Comparison of ENCODE assay signal across 8 mouse cellular contexts in the genomic region with DNA sequence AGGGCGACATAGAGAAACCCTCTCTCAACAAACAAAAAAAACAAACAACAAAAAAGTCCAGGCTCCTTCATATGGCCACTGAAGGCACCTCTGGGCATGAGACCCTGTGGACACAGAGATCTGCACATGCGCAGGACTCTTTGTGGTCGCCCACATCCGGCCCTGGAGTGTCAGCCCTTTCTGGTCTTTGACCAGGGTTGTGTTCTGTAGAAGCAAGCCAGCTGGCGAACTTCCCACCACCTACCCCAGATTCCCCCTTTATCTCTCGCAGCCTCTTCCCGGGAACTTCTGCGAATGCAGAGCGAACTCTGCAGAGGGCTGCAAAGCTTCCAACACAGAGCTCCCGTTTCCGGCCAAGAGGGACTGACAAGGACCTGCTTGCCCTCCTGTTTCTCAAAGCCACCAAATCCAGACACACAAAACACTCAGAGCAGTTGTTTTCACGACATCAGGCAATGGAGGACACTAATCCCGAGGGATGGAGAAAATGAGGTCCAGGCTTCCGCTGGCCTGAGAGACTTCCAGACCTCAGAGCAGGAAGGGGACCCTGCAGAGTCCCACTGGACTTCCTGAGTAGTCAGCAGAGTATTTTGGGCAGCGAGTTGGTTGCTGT. TPM values are rescaled to one million over a fixed set of nuclear protein-coding genes. Genes with fewer than 3 reads are reported as not detected.
DNase-seq lines count a peak whose midpoint lies in the region; ATAC-seq and TF ChIP-seq lines count a peak whose summit lies in the region.

No protein-coding gene starts in this region.

- no peaks in the 10 kb centered on the region for H3K36me3 ChIP-seq in heart, embryonic 13.5 days
- no peaks in the 10 kb centered on the region for H3K36me3 ChIP-seq in lung, embryonic 15.5 days
- H3K36me3 ChIP-seq in spleen, adult 2 months (ENCODE audit: control insufficient read depth, insufficient read depth, low read length) = no peaks in the 10 kb centered on the region

- ATAC-seq in frontal cortex, adult (ENCODE audit: low TSS enrichment) = no peak
- ATAC-seq in heart, embryonic 13.5 days (ENCODE audit: extremely low read depth, insufficient number of reproducible peaks, low FRiP score, low TSS enrichment) = peak; percentile 51; the same call in 1 of the 2 replicates
- ATAC-seq in lung, embryonic 15.5 days (ENCODE audit: borderline replicate concordance, extremely low read depth, low FRiP score, low TSS enrichment) = peak; percentile 81

- H3K27ac ChIP-seq in heart, embryonic 13.5 days (replicated peaks) = peak overlapping the region; percentile 89
- peak overlapping the region; percentile 79 for H3K27ac ChIP-seq in lung, embryonic 15.5 days
- H3K27ac ChIP-seq in spleen, adult 2 months (ENCODE audit: insufficient read depth, low read length) = peak overlapping the region; percentile 25

- TF ChIP-seq POLR2A in spleen, adult 2 months (IDR thresholded peaks at IDR 0.05; ENCODE audit: low read depth, low read length) = no peak

- no peaks in the 10 kb centered on the region for H3K27me3 ChIP-seq in heart, embryonic 13.5 days (replicated peaks)
- H3K27me3 ChIP-seq in lung, embryonic 15.5 days = no peaks in the 10 kb centered on the region
- H3K27me3 ChIP-seq in spleen, adult 2 months (ENCODE audit: control insufficient read depth, insufficient read depth, low read length) = no peaks in the 10 kb centered on the region

- WGBS in heart, embryonic 13.5 days = 10% methylated on average over 15 of the region's 15 CpGs
- 28% methylated on average over 15 of the region's 15 CpGs for WGBS in lung, embryonic 15.5 days
- WGBS in spleen, adult 2 months = 12% methylated on average over 15 of the region's 15 CpGs

- no peak for TF ChIP-seq CTCF in spleen, adult 2 months (IDR thresholded peaks at IDR 0.05; ENCODE audit: extremely low read depth, insufficient read depth, insufficient read length, insufficient replicate concordance)

- peaks cover 33% of the 10 kb centered on the region for H3K4me1 ChIP-seq in heart, embryonic 13.5 days
- H3K4me1 ChIP-seq in lung, embryonic 15.5 days = peaks cover 21% of the 10 kb centered on the region
- H3K4me1 ChIP-seq in spleen, adult 2 months (ENCODE audit: control insufficient read depth, insufficient read depth, insufficient read length) = peaks cover 7% of the 10 kb centered on the region; the same call in 1 of the 2 replicates

- peak overlapping the region; percentile 69 for H3K9ac ChIP-seq in heart, embryonic 13.5 days
- no peak overlapping the region for H3K9ac ChIP-seq in lung, embryonic 15.5 days

- H3K4me3 ChIP-seq in heart, embryonic 13.5 days = peak overlapping the region; percentile 29
- no peak overlapping the region for H3K4me3 ChIP-seq in lung, embryonic 15.5 days
- H3K4me3 ChIP-seq in spleen, adult 2 months (ENCODE audit: extremely low read depth, insufficient read depth, insufficient read length) = no peak overlapping the region

- H3K4me2 ChIP-seq in heart, embryonic 13.5 days = peak overlapping the region; percentile 65
- H3K4me2 ChIP-seq in lung, embryonic 15.5 days = peak overlapping the region; percentile 34

- H3K9me3 ChIP-seq in heart, embryonic 13.5 days = no peaks in the 10 kb centered on the region
- H3K9me3 ChIP-seq in lung, embryonic 15.5 days = no peaks in the 10 kb centered on the region

- DNase-seq in frontal cortex, postnatal 10 days (ENCODE audit: low spot score in 2 of 2) = peak; percentile 43 to 50
- peak; percentile 54 for DNase-seq in adrenal gland, postnatal 10 days
- DNase-seq in kidney, postnatal 14 days = peak; percentile 87
- DNase-seq in spleen, adult 2 months (ENCODE audit: low read depth in 1 of 2, low spot score in 2 of 2) = peak in 1 of 2 experiments; percentile 79
- DNase-seq in c-Kit-positive CD71-positive TER-119-positive erythroid progenitor cells, embryonic 14.5 days (ENCODE audit: low spot score) = no peak

RNA-seq across cellular contexts. Expression of gene Wdr86, which starts 8.7 kb away (rescaled TPM):
- total RNA-seq in adrenal gland, postnatal 10 days (2021) = 1 to 10 TPM; 3.9 to 4.5 TPM
- polyA plus RNA-seq in heart, embryonic 13.5 days (2015; fragmentation: Nextera tagmentation; extraction: Ambion mirVana) = 7.7 and 7.9 TPM in 2 replicates
- polyA plus RNA-seq in lung, embryonic 15.5 days (2015; fragmentation: Nextera tagmentation; extraction: Ambion mirVana) = 36.3 and 37.2 TPM in 2 replicates
- polyA plus RNA-seq in spleen, adult 2 months (2012; rRNA removed) = 6.2 and 6.5 TPM in 2 replicates

RNA-seq across cellular contexts. Expression of gene Crygn, which starts 18.6 kb away (rescaled TPM):
- not detected for total RNA-seq in adrenal gland, postnatal 10 days (2021)
- polyA plus RNA-seq in heart, embryonic 13.5 days (2015; fragmentation: Nextera tagmentation; extraction: Ambion mirVana) = 1.9 and 3.0 TPM in 2 replicates
- 2.0 and 2.2 TPM in 2 replicates for polyA plus RNA-seq in lung, embryonic 15.5 days (2015; fragmentation: Nextera tagmentation; extraction: Ambion mirVana)
- polyA plus RNA-seq in spleen, adult 2 months (2012; rRNA removed) = 0.25 and 0.33 TPM in 2 replicates

RNA-seq across cellular contexts. Expression of gene Nub1, which starts 53.9 kb away (rescaled TPM):
- 10 to 100 TPM; 43.3 to 43.9 TPM for total RNA-seq in adrenal gland, postnatal 10 days (2021)
- polyA plus RNA-seq in heart, embryonic 13.5 days (2015; fragmentation: Nextera tagmentation; extraction: Ambion mirVana) = 24.7 and 25.2 TPM in 2 replicates
- 33.5 and 33.9 TPM in 2 replicates for polyA plus RNA-seq in lung, embryonic 15.5 days (2015; fragmentation: Nextera tagmentation; extraction: Ambion mirVana)
- polyA plus RNA-seq in spleen, adult 2 months (2012; rRNA removed) = 33.8 and 48.8 TPM in 2 replicates

Comparison
In these comparisons a context has a peak if more than half of its experiments do, and no peak if none do; other contexts are left out.
1. H3K27ac ChIP-seq: peak in every context shown above with its lines; median percentile 89 in heart, embryonic 13.5 days; 79 in lung, embryonic 15.5 days; 25 in spleen, adult 2 months.